Mouse (Mus musculus): ENCODE measurements around the gene Rhox8.

GRCm38 (mm10) chrX:37916311-37916710 is 37.6 kb upstream of the Rhox8 start:
- TF ChIP-seq CTCF (IDR thresholded peaks at IDR 0.05; ENCODE audit: insufficient read depth, low read length) (no peak), POLR2A (IDR thresholded peaks at IDR 0.05; ENCODE audit: borderline replicate concordance, extremely low read depth, low read depth, low read length) (no peak)
